Mouse (Mus musculus): Measurements from ENCODE around the gene Myoc.
A peak's percentile ranks its signal among the peaks of the same experiment; 100 is the strongest.

Myoc gene

DNA sequence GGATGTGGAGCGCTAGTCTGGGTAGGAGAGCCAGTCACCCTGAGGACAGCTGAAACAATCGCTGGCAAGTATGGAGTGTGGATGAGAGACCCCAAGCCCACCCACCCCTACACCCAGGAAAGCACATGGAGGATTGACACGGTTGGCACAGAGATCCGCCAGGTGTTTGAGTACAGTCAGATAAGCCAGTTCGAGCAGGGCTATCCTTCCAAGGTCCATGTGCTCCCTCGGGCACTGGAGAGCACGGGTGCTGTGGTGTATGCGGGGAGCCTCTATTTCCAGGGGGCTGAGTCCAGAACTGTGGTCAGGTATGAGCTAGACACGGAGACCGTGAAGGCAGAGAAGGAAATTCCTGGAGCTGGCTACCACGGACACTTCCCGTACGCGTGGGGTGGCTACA is 9.5 kb downstream of the Myoc start:
- DNase-seq (ENCODE audit: low spot score in 2 of 2) = no peak

DNA sequence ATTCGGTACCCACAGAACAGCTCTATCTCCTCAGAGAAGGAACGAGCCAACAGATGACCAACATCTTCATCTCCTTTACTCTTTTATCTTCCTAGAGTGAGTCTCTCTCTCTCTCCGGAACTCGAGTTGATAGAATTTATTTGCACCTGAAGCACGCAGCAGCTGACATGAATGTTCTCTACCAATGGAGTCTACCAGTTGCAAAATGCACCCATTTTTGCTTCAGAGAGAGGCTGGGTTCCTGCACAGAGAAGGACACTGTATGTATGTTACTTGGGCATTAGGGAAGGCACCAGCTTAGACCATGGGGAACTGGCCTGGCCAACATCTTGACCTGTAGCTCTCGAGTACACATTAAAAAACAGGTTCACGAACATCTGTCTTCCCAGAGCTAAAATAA is 19.2 kb downstream of the Myoc start, which contains the start of gene Myocos:
Gene Myocos (minus strand): TSS at position 101 of the 400 bp plus-strand sequence.
- no peak for DNase-seq (ENCODE audit: low spot score in 2 of 2)

DNA sequence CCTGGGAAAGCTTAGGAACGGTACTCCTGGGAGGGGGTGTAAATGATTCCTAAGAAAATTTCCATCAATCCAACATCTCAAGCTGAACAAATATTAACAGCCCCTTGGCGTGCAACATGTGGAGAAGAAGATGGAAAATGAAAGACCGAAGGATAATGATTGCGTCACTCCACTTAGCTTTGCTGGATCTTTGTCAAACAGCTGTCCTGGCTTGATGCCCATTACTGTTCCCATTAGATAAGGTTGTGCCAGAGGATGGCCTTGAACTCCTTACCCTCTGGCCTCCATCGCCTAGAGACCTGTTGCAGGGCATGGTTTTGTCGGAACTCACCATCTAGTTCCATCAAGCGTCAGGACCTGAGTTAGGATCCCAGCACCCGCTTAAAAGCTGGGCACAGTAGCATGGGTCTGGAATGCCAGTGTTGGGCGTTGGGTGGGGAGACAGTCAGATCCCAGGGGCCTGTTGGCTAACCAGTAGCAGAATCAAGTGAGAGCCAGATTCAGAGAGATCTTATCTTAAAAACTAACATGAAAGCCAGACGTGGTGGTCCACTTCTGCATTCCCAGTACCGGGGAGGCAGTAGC is 21.4 kb downstream of the Myoc start:
- DNase-seq (ENCODE audit: low spot score in 2 of 2) = no peak

DNA sequence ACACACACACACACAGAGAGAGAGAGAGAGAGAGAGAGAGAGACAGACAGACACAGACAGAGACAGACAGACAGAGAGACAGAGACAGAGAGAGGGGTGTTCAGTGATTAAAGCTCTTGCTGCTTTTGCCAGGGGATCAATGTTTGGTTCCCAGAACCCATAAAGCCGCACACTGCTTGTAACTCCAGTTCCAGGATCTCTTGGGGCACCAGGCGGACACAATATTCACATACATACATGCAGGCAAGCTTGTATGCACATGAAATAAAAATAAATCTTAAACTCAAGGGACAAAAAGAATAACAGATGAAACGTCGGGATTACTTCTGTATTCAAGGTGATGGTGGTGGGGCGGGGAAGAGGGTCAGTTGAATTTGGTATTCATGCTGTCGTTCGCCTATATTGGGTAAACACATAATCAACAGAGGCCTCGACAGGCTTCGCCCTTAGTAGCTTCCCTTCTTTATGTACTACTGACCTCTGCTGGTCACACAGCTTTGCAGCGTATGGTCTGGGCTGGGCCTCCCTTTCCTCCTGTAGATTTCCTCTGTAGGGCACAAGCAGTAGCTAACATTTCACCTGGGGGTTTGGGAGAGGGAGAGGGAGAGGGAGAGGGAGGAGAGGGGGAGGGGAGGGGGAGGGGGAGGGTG is 26.0 kb downstream of the Myoc start:
- peak; percentile 54 to 74 for DNase-seq (ENCODE audit: low spot score in 2 of 2)

DNA sequence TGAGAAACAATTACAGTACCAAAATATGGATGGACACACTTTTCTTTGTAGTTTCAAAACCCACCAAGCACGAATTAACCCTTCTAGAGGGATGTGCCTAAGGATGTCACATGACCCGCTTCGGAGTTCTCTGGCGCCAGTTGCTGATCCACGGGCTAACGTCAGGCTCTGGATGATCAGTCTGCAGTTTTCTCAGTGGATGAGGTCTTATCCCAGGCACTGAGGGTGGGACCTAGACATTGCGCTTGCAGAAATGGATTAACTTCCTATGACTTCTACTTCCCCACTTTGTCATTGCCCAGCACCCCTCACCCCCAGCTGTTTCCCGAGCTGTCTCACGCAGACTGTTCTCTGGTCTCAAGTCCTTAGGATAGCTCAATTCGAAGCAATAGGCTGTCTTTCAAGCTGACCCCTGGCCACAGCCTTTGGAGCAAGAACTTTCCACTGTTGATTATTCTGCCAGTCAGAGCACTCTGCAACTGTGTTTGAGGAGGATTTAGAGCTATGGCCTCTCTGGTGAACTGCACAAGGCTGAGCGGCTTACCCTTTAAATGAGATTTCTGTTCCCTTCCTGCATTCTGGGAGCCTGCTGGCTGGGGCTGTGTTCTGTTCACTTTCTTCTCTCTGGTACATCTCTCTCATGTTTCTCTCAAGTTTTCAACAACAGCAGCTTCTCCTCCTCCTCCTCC is 26.7 kb downstream of the Myoc start:
- no peak for DNase-seq (ENCODE audit: low spot score in 2 of 2)

DNA sequence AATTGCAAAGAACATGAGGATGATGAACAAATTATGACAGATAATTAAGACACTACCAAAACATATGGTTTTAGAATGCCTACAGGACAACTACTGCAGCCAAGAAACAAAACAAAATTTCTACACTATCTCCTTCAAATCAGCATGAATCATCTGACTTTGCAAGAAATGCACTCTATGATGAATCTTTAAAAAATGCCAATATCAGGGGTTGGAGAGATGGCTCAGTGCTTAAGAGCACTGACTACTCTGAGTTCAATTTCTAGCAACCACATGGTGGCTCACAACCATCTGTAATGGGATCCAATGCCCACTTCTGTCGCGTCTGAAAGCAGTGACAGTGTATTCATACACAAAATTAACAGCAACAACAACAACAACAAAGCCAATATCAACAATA is 54.8 kb downstream of the Myoc start:
- DNase-seq (ENCODE audit: low spot score in 2 of 2) = no peak

DNA sequence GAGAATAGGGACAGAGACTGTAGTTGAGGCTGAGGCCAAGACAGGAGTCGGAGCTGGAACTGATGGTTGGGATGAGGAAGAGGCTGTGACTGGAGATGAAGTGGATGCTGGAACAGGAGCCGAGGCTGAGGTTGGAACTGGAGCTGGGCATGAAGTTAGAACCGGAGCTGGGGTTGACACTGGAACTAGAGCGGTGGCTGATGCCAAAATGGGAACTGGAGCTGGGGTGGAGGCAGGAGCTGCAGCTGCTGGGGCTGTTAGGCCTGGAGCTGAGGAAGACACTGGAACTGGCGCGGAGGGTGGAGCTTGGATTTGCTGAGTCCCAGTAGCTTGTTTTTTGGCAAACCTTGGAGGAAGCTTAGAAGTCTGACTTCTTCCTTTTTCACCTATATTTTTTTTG is 58.9 kb downstream of the Myoc start:
- DNase-seq (ENCODE audit: low spot score in 2 of 2) = no peak

All from urinary bladder, postnatal 4 days (tissue).